Mouse (Mus musculus): Measurements from ENCODE around the gene Opalin. TPM values are rescaled to one million over a fixed set of nuclear protein-coding genes. Genes with fewer than 3 reads are reported as not detected.

Gene Opalin
- not detected in 2 replicates for polyA plus RNA-seq (2012; ENCODE audit: low replicate concordance)

DNA sequence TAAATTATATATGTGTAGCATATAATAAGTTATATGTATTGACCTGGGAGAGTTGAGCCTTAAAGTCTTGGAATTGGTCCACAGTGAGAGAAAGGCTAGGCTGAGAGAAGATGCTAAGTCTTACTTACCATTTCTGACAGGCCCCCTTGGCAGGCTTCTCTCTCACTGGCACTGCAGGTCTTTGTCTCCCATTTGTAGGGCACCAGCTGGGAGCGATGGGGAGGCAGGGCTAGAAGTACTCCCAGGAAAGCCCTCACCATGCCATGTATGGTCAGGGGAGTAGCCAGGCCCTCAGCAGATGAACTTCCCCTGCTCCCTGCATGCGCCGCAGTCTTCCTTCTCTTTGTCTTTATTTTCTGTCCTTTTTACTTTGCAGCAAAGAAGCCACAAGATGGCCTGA is at the start of gene Opalin:
Opalin (minus strand) TSS at position 208 of the 400 bp plus-strand sequence.

DNA sequence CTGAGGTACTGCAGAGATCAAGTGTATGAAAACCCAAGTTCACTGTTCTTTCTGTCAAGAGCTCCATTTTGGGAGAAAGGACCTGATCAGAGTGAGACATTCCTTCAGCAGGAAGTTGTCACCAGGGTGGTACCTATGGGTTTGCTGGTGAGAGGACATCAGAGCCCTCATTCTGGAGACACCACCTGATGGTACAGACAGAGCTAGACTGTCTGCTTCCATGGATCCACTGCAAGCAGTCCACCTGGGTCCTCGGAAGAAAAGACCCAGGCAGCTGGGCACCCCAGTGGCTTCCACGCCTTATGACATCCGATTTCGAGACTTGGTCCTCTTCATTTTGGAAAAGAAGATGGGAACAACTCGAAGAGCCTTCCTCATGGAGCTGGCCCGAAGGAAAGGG is 47.7 kb downstream of the Opalin start, which contains the start of gene Dntt:
Dntt (plus strand) TSS at position 57 of the 400 bp plus-strand sequence.

Other genes starting within 250 kb of the Opalin start
- gene Ccnj, start 245.8 kb downstream of the Opalin start, polyA plus RNA-seq (2012; ENCODE audit: low replicate concordance): 3.3 and 3.6 TPM in 2 replicates
- gene Zfp518a, start 182.4 kb downstream of the Opalin start, polyA plus RNA-seq (2012; ENCODE audit: low replicate concordance): 0.43 and 2.0 TPM in 2 replicates
- 24.0 and 126 TPM in 2 replicates for gene Blnk, start 82.6 kb downstream of the Opalin start, polyA plus RNA-seq (2012; ENCODE audit: low replicate concordance)
- gene Dntt, start 47.8 kb downstream of the Opalin start, polyA plus RNA-seq (2012; ENCODE audit: low replicate concordance): 0.49 and 0.55 TPM in 2 replicates
- not detected in 2 replicates for gene Tll2, start 129.7 kb upstream of the Opalin start, polyA plus RNA-seq (2012; ENCODE audit: low replicate concordance)
- 30.7 and 43.6 TPM in 2 replicates for gene Tm9sf3, start 186.9 kb upstream of the Opalin start, polyA plus RNA-seq (2012; ENCODE audit: low replicate concordance)

All from hematopoietic multipotent progenitor cell, adult 10-12 weeks (in vitro differentiated cells).